Mouse (Mus musculus): ENCODE results near the gene Parl.

DNA sequence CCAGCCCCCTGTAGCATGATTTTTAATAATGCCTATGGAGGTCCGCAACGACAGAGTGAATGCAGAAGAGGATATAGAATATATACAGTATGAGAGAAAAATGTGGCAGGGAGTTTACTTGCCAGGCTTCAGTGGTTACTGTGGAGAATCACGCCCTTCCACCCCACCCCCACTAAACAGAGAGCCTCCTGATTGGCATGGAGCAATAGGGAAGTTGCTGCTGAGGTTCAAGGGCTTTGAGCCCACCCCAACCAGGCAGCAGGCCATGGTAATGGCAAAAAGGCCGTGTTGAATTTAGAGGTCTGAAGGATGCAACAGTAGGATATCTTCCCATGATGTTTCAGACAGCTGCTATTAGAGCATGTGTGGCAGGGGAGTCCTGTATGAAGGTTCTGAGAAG is 30.8 kb downstream of the Parl start:
- no peak for TF ChIP-seq CTCF (IDR thresholded peaks at IDR 0.05; ENCODE audit: low read depth)
- TF ChIP-seq EP300 (IDR thresholded peaks at IDR 0.05; ENCODE audit: low read depth), result no peak

Measured in liver, postnatal 0 days (tissue).